Mouse (Mus musculus) stomach, embryonic 14.5 days (tissue): ENCODE data around the gene Galns. TPM values are rescaled to one million over a fixed set of nuclear protein-coding genes. Genes with fewer than 3 reads are reported as not detected.

Source experiments
- ATAC-seq: fragments of 200-750 bp; cut with Nextera tagmentation; 2 replicates; pipeline ENCODE4 v1.8.0; 2017; ENCODE audit warnings: low read depth, moderate TSS enrichment; ENCODE audit not compliant: insufficient number of reproducible peaks, insufficient read depth, low FRiP score
- H3K27ac ChIP-seq: fragments of 300-500 bp; sonication (generic); 2 replicates; pipeline ENCODE4 v1.5.1; 2014; ENCODE audit warnings: mild to moderate bottlenecking, low read length, moderate library complexity, mixed read lengths
- H3K27me3 ChIP-seq: fragments of 300-500 bp; sonication (generic); 2 replicates; pipeline ENCODE4 v1.6.1; 2014; ENCODE audit warnings: low read length, control low read depth, mixed read lengths; ENCODE audit not compliant: control insufficient read depth, insufficient read depth
- H3K36me3 ChIP-seq: fragments of 300-500 bp; sonication (generic); 2 replicates; pipeline ENCODE4 v1.6.1; 2014; ENCODE audit warnings: mild to moderate bottlenecking, control low read depth, low read length, moderate library complexity, mixed read lengths; ENCODE audit not compliant: control insufficient read depth, insufficient read depth
- H3K4me1 ChIP-seq: fragments of 300-500 bp; sonication (generic); 2 replicates; pipeline ENCODE4 v1.6.1; 2014; ENCODE audit warnings: low read length, control low read depth, mixed read lengths; ENCODE audit not compliant: control insufficient read depth, insufficient read depth
- H3K4me2 ChIP-seq: fragments of 300-500 bp; sonication (generic); replicated peaks from 2 replicates; pipeline ENCODE4 v1.6.1; 2014; ENCODE audit warnings: low read depth, low read length, control low read depth
- H3K4me3 ChIP-seq: fragments of 300-500 bp; sonication (generic); 2 replicates; pipeline ENCODE4 v1.5.1; 2014; ENCODE audit warnings: low read depth, low read length, control low read depth
- H3K9ac ChIP-seq: fragments of 300-500 bp; sonication (generic); replicated peaks from 2 replicates; pipeline ENCODE4 v1.6.1; 2014; ENCODE audit warnings: low read depth, mild to moderate bottlenecking, control low read depth, low read length, moderate library complexity, mixed read lengths
- H3K9me3 ChIP-seq: fragments of 300-500 bp; sonication (generic); 2 replicates; pipeline ENCODE4 v1.6.1; 2016; ENCODE audit warnings: low read depth, low read length, control low read depth; ENCODE audit not compliant: control insufficient read depth
- WGBS: fragments of 180-500 bp; shearing (Covaris S2); extraction: QIAGEN DNeasy Blood & Tissue Kit; methylation state at CpG from one replicate; pipeline ENCODE4 v1.1.7; 2014; 5-methylcytosine and 5-hydroxymethylcytosine counted together
- polyA plus RNA-seq: library from polyadenylated mRNA; unstranded; fragments of >200 nt; fragmentation: Nextera tagmentation; extraction: Ambion mirVana; gene quantifications from 2 replicates; pipeline ENCODE4 v1.2.1, GENCODE M21; 2014

Gene Galns
- 12.6 and 14.6 TPM in 2 replicates for polyA plus RNA-seq

DNA sequence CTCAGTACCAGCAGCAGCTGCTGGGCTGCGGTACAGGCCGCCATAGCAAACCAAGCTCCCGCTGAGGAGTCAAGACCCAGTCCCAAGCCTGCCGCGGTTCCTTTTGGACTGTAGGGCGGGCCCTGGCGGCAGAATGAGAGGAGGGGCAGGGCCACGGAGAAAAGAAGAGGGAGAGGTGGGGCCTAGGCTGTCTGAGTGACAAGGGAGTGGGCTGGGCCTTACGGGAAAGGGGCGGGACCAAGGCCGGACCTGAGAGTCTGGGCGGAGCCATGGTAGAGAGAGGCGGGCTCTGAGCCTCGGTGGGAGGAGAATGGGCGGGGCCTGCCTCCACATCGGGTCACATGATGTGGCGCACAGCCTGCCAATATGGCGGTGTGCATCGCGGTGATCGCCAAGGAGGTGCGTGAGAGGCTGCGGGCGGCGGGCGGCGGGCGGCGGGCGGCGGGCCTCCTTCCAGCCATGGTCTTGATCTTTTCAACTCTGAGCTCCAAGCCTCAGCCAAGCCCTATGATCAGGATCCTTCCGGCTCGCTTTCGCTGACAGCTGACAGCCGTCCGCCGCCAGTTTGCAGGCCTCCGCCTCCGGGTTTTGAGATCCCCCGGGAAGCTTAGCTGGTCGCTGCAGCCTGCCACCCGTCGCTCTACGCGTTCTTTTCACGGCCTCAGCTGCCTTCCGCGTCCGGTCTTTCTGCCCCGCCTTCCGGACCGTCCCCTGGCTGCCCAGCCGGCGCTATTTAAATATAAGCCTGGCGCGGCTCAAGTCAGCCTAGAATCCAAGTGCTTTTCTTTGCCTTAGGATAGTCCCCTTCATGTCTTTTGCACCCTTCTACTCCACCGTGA is at the start of gene Galns, which contains the start of gene Trappc2l:
Galns (minus strand) TSS at position 169 of the 839 bp plus-strand sequence.
Trappc2l (plus strand) TSS at position 346 of the 839 bp plus-strand sequence.
- under 1% methylated on average over 57 of the region's 57 CpGs for WGBS
- H3K9me3 ChIP-seq = no peaks in the 10 kb centered on the region
- ATAC-seq = peak; percentile 96

DNA sequence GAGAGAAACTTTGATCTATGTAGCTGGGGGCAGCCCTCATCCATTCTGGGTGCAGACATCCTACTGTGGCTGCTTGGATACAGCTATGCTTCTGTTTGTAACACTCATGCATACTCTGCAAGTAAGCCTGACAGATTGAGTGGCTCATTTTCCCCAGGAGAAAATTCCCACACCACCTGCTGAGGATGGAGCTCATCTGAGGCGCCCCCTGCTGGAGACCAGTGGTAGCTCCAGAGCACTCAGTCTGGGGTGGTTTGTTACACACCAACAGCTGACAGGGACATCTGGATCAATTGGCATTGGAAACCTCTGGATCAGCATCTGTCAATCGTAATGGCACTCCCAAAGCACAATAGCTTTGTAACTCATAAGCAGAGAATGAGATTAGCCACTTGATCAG is 48.8 kb upstream of the Galns start:
- Histone ChIP-seq H3K4me1 (peaks cover 40% of the 10 kb centered on the region), H3K27me3 (no peaks in the 10 kb centered on the region), H3K27ac (no peak overlapping the region), H3K4me2 (no peak overlapping the region), H3K9me3 (no peaks in the 10 kb centered on the region), H3K4me3 (no peak overlapping the region), H3K9ac (no peak overlapping the region), H3K36me3 (no peaks in the 10 kb centered on the region)
- 83% methylated on average over 2 of the region's 2 CpGs for WGBS
- ATAC-seq = no peak

More for the DNA sequence above, at the start of gene Galns, which contains the start of gene Trappc2l:
- no peaks in the 10 kb centered on the region for H3K27me3 ChIP-seq
- H3K4me1 ChIP-seq = peaks cover 15% of the 10 kb centered on the region
- peak within 1 kb of the TSS; percentile 63 for H3K4me3 ChIP-seq
- H3K4me2 ChIP-seq = peak within 1 kb of the TSS; percentile 88
- H3K9ac ChIP-seq = peak within 1 kb of the TSS; percentile 43
- peak within 1 kb of the TSS; percentile 82 for H3K27ac ChIP-seq
- peaks cover 5% of the 10 kb centered on the region; the same call in 1 of the 2 replicates for H3K36me3 ChIP-seq

DNA sequence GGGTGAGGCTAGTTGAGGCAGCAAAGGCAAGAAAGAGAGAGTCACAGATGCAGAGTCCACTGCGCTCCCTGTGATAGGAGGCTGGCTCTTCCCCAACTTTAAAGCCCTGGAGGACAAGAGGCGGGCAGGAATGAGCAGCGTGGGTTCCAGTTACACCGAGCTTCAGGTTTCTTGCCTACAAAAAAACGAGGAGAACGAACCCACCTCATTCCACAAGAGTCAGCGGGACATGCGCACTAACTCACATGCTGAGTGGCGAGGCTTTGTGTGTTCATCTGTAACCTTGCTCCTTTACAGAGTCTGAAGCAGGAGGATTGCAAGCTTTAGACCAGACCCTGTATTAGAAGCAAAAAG is 47.5 kb upstream of the Galns start:
- Histone ChIP-seq H3K27ac (peak overlapping the region; percentile 15; the same call in 1 of the 2 replicates), H3K9me3 (no peaks in the 10 kb centered on the region), H3K4me2 (no peak overlapping the region), H3K27me3 (no peaks in the 10 kb centered on the region), H3K36me3 (no peaks in the 10 kb centered on the region), H3K9ac (no peak overlapping the region), H3K4me3 (no peak overlapping the region), H3K4me1 (peaks cover 48% of the 10 kb centered on the region)
- ATAC-seq = no peak
- WGBS = 55% methylated on average over 9 of the region's 9 CpGs

DNA sequence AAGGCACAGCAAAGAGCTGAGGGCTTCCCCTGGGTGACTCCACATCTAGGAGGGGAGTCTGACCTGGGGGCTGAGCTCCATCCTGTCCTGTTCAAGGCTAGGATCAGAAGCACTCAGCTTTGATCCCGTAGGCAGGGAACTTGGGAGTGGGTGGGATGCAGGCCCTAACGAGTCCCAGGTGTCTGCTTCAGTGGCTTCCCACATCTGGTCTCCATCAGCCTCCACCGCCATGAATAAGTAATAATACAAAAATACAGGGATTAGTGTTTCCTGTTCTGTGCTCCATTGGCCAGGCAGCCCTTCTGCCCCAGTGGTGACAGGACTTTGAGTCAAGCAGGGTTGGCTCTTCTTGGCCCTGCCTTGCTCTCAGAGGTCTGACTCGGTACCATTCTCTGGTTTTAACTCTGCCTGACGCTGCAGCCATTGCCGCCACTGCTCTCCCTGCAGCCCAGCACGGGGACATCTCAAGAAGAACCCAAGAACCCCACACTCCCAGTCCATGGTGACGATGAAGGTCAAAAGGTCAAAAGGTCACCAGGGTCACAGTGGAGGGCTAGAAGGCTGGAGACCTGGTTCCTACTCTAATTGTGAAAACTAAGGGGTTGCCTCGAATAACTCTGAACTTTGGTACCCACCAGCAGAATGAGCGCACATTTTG is 47.0 kb upstream of the Galns start:
- WGBS = 55% methylated on average over 10 of the region's 10 CpGs
- Histone ChIP-seq H3K9ac (no peak overlapping the region), H3K27ac (peak overlapping the region; percentile 15; the same call in 1 of the 2 replicates), H3K27me3 (no peaks in the 10 kb centered on the region), H3K4me1 (peaks cover 48% of the 10 kb centered on the region), H3K36me3 (no peaks in the 10 kb centered on the region), H3K9me3 (no peaks in the 10 kb centered on the region), H3K4me3 (no peak overlapping the region), H3K4me2 (no peak overlapping the region)
- 0 out of 2 replicates have a peak, but pooled peaks have one; percentile 3 for ATAC-seq

DNA sequence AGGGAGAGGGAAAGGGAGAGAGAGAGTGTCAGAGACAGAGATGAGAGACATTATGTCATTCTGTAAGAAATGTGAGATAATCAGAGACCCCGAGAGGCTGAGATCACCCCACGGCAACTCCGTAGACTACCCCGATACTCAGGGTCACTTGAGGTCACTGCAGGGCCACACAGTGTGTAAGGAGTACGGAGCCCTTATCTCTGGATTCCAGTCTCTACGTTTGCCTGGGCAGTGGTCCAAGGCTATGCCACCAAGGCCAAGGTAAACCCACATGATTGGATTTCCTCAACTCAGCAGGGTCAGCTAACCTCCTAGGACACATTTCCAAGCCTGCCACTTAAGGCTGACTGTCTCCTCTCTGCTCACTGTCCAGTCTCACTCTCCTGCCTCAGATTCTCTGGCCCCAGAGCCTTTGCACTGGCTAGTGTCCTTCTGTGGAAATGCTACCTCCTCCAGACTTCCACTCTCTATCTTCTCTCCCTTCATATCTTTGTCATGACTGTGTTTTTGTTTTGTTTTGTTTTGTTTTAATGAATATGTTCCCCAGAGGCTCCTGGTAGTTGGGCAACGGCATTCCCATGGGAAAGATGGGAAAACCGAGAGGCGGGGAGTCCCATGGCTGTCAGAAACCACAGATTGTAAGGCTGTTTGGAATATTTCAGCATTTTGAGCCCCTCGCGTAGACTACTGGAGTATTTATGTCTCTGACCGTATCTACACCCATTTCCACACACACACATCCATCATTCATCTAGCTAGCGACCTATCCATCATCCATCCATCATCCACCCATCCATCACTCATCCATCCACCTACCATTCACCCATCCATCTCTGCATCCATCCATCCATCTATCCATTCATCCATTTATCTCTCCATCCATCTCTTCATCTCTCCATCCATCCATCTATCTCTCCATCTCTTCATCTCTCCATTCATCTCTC is 45.1 kb upstream of the Galns start:
- peaks cover 47% of the 10 kb centered on the region for H3K4me1 ChIP-seq
- no peaks in the 10 kb centered on the region for H3K27me3 ChIP-seq
- H3K9ac ChIP-seq = no peak overlapping the region
- H3K4me2 ChIP-seq = no peak overlapping the region
- WGBS = 72% methylated on average over 13 of the region's 13 CpGs
- H3K36me3 ChIP-seq = peaks cover 2% of the 10 kb centered on the region; the same call in 1 of the 2 replicates
- H3K9me3 ChIP-seq = no peaks in the 10 kb centered on the region
- ATAC-seq = no peak
- H3K4me3 ChIP-seq = no peak overlapping the region
- H3K27ac ChIP-seq = no peak overlapping the region; the same call in 1 of the 2 replicates

DNA sequence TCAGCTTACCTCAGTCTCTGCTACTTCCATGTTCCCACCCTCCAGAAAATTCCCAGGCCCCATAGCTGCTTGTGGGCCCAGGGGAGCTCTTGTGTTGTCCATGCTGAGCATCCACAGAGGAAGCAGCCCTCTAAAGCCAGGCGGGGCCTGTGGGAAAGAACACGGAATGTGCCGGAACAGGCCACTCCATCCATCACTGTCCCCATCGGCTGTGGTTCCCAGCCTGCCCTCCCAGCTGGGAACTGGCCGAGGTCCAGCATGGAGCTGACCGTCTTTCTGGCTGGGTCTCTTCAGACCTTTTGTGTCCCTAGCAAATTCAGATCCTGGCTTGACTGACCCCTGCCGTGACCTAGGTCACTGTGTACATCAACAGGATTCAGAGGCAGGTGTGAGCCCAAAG is 43.5 kb upstream of the Galns start:
- WGBS = 13% methylated on average over 7 of the region's 7 CpGs
- no peaks in the 10 kb centered on the region for H3K9me3 ChIP-seq
- no peaks in the 10 kb centered on the region for H3K27me3 ChIP-seq
- H3K36me3 ChIP-seq = peaks cover 2% of the 10 kb centered on the region; the same call in 1 of the 2 replicates
- H3K9ac ChIP-seq = no peak overlapping the region
- peak overlapping the region; percentile 39; the same call in 1 of the 2 replicates for H3K27ac ChIP-seq
- H3K4me3 ChIP-seq = no peak overlapping the region
- no peak overlapping the region for H3K4me2 ChIP-seq
- H3K4me1 ChIP-seq = peaks cover 40% of the 10 kb centered on the region
- no peak for ATAC-seq

DNA sequence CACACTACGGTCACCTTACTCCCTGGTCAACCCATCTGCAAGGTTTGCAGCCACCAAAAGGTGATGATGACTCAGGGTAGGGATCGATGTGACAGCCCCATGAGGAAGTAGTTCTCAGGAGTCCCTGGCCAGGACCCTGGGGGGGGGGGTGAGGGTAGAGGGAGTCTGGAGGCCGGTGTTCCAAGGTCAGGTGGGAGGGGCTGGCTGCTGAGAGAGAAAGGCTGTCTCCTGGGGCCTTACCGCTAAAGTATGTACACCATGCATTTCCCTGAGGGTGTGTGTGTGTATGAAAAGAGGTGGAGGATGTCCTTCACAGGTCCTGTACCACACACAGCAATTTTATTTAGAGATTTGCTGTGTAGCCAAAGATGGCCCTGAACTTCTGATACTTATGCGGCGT is 41.4 kb upstream of the Galns start:
- H3K27ac ChIP-seq = no peak overlapping the region
- ATAC-seq = no peak
- H3K36me3 ChIP-seq = peaks cover 2% of the 10 kb centered on the region; the same call in 1 of the 2 replicates
- H3K9me3 ChIP-seq = no peaks in the 10 kb centered on the region
- 53% methylated on average over 6 of the region's 6 CpGs for WGBS
- H3K4me2 ChIP-seq = no peak overlapping the region
- no peak overlapping the region for H3K4me3 ChIP-seq
- H3K4me1 ChIP-seq = peaks cover 30% of the 10 kb centered on the region
- no peaks in the 10 kb centered on the region for H3K27me3 ChIP-seq
- H3K9ac ChIP-seq = no peak overlapping the region
